Mouse (Mus musculus) hindbrain, embryonic 11.5 days (tissue): ENCODE measurements around the gene Isg20. TPM values are rescaled to one million over a fixed set of nuclear protein-coding genes. Genes with fewer than 3 reads are reported as not detected.

Experiments
- ATAC-seq: fragments of 200-750 bp; cut with Nextera tagmentation; 2 replicates; pipeline ENCODE4 v1.8.0; 2017; ENCODE audit warnings: mild to moderate bottlenecking, moderate TSS enrichment, moderate library complexity; ENCODE audit not compliant: low FRiP score
- DNase-seq: peaks from one replicate; pipeline ENCODE4 v3.0.0-alpha.2; 2015; ENCODE audit warnings: low spot score
- H3K27ac ChIP-seq: fragments of 300-500 bp; sonication (generic); 2 replicates; pipeline ENCODE4 v1.5.1; 2014; ENCODE audit warnings: mild to moderate bottlenecking, low read depth, low read length
- H3K27me3 ChIP-seq: fragments of 300-500 bp; sonication (generic); 2 replicates; pipeline ENCODE4 v1.6.1; 2014; ENCODE audit warnings: mild to moderate bottlenecking, low read length, moderate library complexity, mixed read lengths; ENCODE audit not compliant: control insufficient read depth, insufficient read depth
- H3K36me3 ChIP-seq: fragments of 300-500 bp; sonication (generic); 2 replicates; pipeline ENCODE4 v1.6.1; 2014; ENCODE audit warnings: mild to moderate bottlenecking, low read length, moderate library complexity, mixed read lengths; ENCODE audit not compliant: control insufficient read depth, insufficient read depth
- H3K4me1 ChIP-seq: fragments of 300-500 bp; sonication (generic); replicated peaks from 2 replicates; pipeline ENCODE4 v1.6.1; 2014; ENCODE audit warnings: low read length, mixed read lengths; ENCODE audit not compliant: control insufficient read depth, insufficient read depth
- H3K4me2 ChIP-seq: fragments of 300-500 bp; sonication (generic); replicated peaks from 2 replicates; pipeline ENCODE4 v1.6.1; 2014; ENCODE audit warnings: mild to moderate bottlenecking, low read depth, low read length
- H3K4me3 ChIP-seq: fragments of 300-500 bp; sonication (generic); 2 replicates; pipeline ENCODE4 v1.5.1; 2014; ENCODE audit warnings: low read depth, low read length
- H3K9ac ChIP-seq: fragments of 300-500 bp; sonication (generic); 2 replicates; pipeline ENCODE4 v1.6.1; 2014; ENCODE audit warnings: low read depth, low read length
- H3K9me3 ChIP-seq: fragments of 300-500 bp; sonication (generic); 2 replicates; pipeline ENCODE4 v1.6.1; 2016; ENCODE audit warnings: low read length; ENCODE audit not compliant: control insufficient read depth
- WGBS: fragments of 180-500 bp; shearing (Covaris S2); extraction: QIAGEN DNeasy Blood & Tissue Kit; methylation state at CpG from one replicate; pipeline ENCODE4 v1.1.7; 2014; 5-methylcytosine and 5-hydroxymethylcytosine counted together
- polyA plus RNA-seq: library from polyadenylated mRNA; unstranded; fragments of >200 nt; fragmentation: Nextera tagmentation; extraction: Ambion mirVana; gene quantifications from 2 replicates; pipeline ENCODE4 v1.2.1, GENCODE M21; 2014

Isg20 gene
- polyA plus RNA-seq, 1 experiment from 2014 or later: 0.56 TPM

- no peak for ATAC-seq
- H3K4me2 ChIP-seq: no peak overlapping the region
- H3K27me3 ChIP-seq: no peaks in the 10 kb centered on the region
- no peak overlapping the region for H3K4me3 ChIP-seq
- no peak overlapping the region for H3K9ac ChIP-seq
- H3K36me3 ChIP-seq: 0 out of 2 replicates have a peak, but pooled peaks cover 4% of the 10 kb centered on the region
- WGBS: 83% methylated on average over 4 of the region's 4 CpGs
- no peak for DNase-seq
- no peaks in the 10 kb centered on the region for H3K9me3 ChIP-seq
- no peak overlapping the region for H3K27ac ChIP-seq
- peaks cover 5% of the 10 kb centered on the region for H3K4me1 ChIP-seq
Observed at GRCm38 (mm10) chr7:78911209-78911608, 2.0 kb upstream of the Isg20 start.

DNA sequence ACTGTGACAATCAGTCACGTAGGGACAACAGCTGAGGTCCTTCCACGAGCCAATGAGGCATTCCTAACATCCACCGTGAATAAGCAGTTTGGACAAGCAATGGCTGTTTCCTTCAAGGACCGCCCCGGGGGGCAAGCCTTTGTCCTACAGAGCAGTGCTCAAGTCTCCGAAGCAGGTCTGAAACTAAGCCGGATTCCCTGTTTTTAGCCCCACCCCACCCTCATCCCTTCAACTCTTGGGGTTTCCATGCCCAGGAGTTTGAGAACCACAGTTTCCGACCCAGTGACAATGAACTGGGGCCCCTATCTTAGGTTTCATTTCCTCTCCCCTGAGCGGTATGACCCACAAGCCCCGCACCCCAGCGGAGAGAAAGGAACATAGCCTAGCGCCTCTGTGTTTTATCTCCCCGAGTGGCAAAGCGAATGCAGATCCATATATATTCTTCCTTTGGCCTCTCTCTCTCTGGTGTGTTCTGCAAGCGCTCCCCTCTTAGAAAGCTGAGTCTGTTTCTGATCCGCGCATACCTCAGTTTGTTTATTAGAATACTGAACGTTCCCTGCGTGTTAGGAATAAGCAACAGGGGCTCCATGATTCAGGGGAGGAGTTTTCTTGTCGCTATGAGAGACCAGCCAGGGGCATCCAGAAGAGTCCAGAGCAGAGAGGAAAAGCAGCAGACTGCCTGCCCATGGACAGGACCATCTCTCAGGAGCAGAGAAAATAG, 811 bp upstream of the Isg20 start:
- Histone ChIP-seq H3K9ac (peak overlapping the region; percentile 24; the same call in 1 of the 2 replicates), H3K27ac (no peak overlapping the region), H3K4me3 (no peak overlapping the region), H3K4me2 (peak overlapping the region; percentile 32), H3K9me3 (no peaks in the 10 kb centered on the region), H3K4me1 (peaks cover 5% of the 10 kb centered on the region), H3K36me3 (no peaks in the 10 kb centered on the region), H3K27me3 (no peaks in the 10 kb centered on the region)
- DNase-seq: peak; percentile 62
- 22% methylated on average over 20 of the region's 20 CpGs for WGBS
- peak; percentile 36; the same call in 1 of the 2 replicates for ATAC-seq

DNA sequence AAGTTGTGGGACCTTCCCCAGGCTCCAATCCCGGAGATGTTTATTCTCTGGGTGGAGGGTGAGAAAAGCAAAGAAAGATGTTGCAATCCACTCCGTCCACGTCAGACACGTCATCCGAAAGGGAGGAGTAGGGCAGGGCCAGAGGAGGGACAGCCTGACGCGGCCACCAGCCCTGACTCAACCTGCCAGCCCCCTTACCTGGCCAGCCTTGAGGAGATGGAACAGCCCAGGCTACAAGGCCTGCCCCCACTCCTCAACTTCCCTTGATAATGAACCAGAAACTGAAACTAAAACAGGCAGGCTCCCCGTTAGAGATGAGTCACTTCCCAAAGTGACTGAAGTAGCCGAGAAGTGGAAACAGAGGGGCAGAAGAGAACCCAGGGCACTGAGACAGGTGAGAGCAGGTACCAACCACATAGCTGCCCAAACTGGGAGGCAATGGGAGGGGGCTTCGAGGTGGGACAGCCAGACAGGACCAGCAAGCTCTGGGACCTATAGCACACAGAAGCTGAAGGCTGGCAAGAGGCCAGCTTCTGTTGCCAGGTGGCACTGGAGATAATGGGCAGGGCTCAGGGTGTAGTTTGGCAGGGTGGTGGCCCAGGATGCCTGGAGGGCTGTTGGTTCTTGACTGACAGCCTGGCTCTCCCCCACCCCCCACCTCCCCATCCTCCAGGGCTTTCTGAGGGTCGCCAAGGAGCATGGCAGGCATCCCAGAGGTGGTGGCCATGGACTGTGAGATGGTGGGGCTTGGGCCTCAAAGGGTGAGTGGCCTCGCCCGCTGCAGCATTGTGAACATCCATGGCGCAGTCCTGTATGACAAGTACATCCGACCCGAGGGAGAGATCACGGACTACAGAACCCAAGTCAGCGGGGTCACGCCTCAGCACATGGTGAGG, 673 bp downstream of the Isg20 start:
- no peak overlapping the region for H3K4me2 ChIP-seq
- no peak for DNase-seq
- H3K4me3 ChIP-seq: no peak overlapping the region
- no peak for ATAC-seq
- H3K36me3 ChIP-seq: no peaks in the 10 kb centered on the region
- H3K9me3 ChIP-seq: no peaks in the 10 kb centered on the region
- peaks cover 5% of the 10 kb centered on the region for H3K4me1 ChIP-seq
- no peak overlapping the region for H3K9ac ChIP-seq
- WGBS: 78% methylated on average over 19 of the region's 19 CpGs
- no peak overlapping the region for H3K27ac ChIP-seq
- no peaks in the 10 kb centered on the region for H3K27me3 ChIP-seq

GRCm38 (mm10) chr7:78914545-78914845, 1.3 kb downstream of the Isg20 start:
- Histone ChIP-seq H3K27me3 (no peaks in the 10 kb centered on the region), H3K27ac (no peak overlapping the region), H3K4me3 (no peak overlapping the region), H3K9me3 (no peaks in the 10 kb centered on the region), H3K36me3 (no peaks in the 10 kb centered on the region), H3K4me1 (peaks cover 5% of the 10 kb centered on the region), H3K9ac (no peak overlapping the region), H3K4me2 (no peak overlapping the region)
- 82% methylated on average over 3 of the region's 3 CpGs for WGBS
- no peak for ATAC-seq
- DNase-seq: no peak

DNA sequence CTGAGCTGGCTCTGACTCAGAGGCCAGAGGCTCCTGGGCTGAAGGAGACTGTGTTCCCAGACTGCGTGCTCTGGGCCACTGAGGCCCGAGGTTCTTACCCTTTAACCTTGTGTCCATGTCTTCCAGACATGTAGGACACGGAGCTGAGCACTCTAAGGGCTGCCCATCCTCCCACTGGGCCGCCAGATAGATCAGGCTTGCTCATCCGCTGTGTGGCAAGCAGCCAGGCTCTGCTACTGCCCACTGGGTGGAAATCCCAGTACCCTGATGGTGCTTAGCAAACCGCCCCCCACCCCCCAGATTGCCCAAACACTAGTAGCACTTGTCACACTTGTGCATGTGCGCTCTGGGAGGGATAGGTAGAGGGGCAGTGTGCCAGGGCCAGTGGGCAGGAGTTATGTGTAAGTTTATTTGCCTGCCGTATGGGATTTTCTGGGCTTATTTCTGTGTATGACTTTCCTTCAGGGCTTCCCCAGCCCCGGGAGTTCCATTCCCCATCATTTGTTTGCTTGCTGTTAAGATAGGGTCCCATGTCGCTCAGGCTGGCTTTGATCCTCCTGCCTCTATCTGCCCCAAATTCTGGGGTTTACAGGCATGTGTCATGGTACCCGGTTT, 1.8 kb downstream of the Isg20 start:
- no peak overlapping the region for H3K27ac ChIP-seq
- no peak overlapping the region for H3K4me3 ChIP-seq
- no peak overlapping the region for H3K9ac ChIP-seq
- no peak overlapping the region for H3K4me2 ChIP-seq
- no peak for ATAC-seq
- 88% methylated on average over 11 of the region's 11 CpGs for WGBS
- no peaks in the 10 kb centered on the region for H3K9me3 ChIP-seq
- no peaks in the 10 kb centered on the region for H3K36me3 ChIP-seq
- H3K4me1 ChIP-seq: peaks cover 5% of the 10 kb centered on the region
- no peak for DNase-seq
- no peaks in the 10 kb centered on the region for H3K27me3 ChIP-seq

- Histone ChIP-seq H3K36me3 (no peaks in the 10 kb centered on the region), H3K27ac (no peak overlapping the region), H3K4me2 (no peak overlapping the region), H3K27me3 (no peaks in the 10 kb centered on the region), H3K9ac (no peak overlapping the region), H3K4me3 (no peak overlapping the region), H3K4me1 (no peaks in the 10 kb centered on the region), H3K9me3 (no peaks in the 10 kb centered on the region)
- WGBS: 53% methylated on average over 4 of the region's 4 CpGs
- no peak for ATAC-seq
- no peak for DNase-seq
Observed at GRCm38 (mm10) chr7:78918686-78919085, 5.5 kb downstream of the Isg20 start.

- ATAC-seq (no peak), DNase-seq (no peak)
- H3K27me3 ChIP-seq: no peaks in the 10 kb centered on the region
- 64% methylated on average over 7 of the region's 7 CpGs for WGBS
- no peak overlapping the region for H3K4me3 ChIP-seq
- no peaks in the 10 kb centered on the region for H3K9me3 ChIP-seq
- H3K4me2 ChIP-seq: no peak overlapping the region
- no peak overlapping the region for H3K9ac ChIP-seq
- no peaks in the 10 kb centered on the region for H3K4me1 ChIP-seq
- no peaks in the 10 kb centered on the region for H3K36me3 ChIP-seq
- H3K27ac ChIP-seq: no peak overlapping the region
Observed at GRCm38 (mm10) chr7:78922506-78922905, 9.3 kb downstream of the Isg20 start.

DNA sequence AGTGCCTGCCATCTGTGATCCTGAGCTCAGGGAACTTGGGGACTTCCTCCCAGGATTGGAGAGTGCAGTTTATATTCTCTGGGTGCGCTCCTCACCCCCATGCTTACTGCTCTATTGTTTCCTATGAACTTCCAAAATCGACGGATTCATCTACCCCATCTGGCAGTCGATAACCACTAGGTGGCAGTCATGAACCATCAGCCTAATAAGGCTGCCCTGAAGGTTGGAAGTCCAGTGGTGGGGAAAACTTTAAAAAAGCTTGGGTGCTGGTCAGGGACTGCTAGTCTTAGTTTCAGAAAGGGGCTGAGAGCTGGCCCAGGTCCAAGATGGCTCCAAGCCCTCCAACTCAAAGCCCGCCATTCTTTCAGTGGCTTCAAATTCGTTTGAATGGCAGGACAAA, 11.1 kb downstream of the Isg20 start:
- Histone ChIP-seq H3K27me3 (no peaks in the 10 kb centered on the region), H3K4me2 (no peak overlapping the region), H3K4me3 (no peak overlapping the region), H3K9ac (no peak overlapping the region), H3K36me3 (no peaks in the 10 kb centered on the region), H3K4me1 (no peaks in the 10 kb centered on the region), H3K27ac (no peak overlapping the region), H3K9me3 (no peaks in the 10 kb centered on the region)
- 14% methylated on average over 6 of the region's 6 CpGs for WGBS
- DNase-seq (peak; percentile 87), ATAC-seq (no peak)
